Mouse (Mus musculus): ENCODE data around the gene Aifm3.
"Not testable (repeated sequence)": the region's sequence is repeated elsewhere in the genome, so short reads cannot be mapped to it uniquely, and the experiment has no call there.

Aifm3 gene

DNA sequence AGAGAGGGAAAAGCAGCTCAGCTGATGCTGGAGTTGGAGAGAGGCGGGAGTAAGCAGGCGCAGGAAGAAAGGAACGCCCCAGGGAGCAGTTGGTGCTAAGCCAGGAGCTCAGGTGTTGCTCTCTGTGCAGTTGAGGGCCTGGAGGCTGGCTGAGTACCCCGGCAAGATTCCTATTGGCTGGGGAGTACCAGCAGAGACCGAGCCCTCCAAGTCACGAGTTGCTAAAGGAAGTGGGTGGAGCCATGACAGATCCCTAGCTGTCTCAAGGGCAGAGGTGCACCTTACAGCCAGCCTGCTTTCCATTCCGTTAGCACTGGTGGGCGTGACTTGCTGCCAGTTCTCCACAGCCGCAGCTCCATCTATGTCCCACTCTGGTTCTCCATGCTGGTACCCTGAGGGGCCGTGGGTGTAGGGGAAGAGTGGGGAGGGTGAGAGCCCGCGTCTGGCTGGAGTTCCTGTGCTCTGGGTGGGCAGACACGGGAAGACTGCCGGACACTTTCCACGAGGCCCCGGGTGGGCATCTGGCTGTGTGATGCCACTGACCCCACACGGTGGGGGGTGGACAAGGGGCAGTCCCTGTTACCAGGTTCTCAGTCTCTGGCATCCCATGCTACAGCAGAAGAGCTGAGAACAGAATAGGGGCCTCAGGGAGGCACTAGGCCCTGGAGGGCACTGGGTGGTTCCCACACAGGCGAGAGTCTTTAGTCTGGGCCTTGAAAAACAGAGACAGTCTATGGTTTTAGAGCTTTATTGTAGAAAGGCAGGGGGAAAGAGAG lies 64.7 kb downstream of the Aifm3 start:
- no peak for DNase-seq (ENCODE audit: low read depth)

DNA sequence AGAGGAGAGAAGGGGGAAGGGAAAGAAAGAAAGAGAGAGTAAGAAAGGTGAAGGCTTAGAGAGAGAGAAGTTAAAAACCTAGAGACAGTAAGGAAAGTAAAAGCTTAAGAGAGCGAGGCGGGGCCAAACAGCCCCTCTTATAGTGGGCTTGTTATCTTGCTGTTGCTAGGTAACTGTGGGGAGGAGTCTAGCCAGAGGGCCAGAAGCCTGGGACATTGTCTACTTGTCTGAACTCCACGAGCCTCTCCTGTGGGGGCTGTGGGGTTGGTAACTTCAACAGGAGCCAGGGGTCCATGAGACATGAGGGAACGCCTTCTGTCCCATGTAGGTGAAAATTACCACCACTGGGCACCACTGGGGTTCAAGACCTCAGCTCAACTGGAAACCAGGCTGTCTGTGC lies 65.3 kb downstream of the Aifm3 start:
- DNase-seq (ENCODE audit: low read depth), result not testable (repeated sequence)

DNA sequence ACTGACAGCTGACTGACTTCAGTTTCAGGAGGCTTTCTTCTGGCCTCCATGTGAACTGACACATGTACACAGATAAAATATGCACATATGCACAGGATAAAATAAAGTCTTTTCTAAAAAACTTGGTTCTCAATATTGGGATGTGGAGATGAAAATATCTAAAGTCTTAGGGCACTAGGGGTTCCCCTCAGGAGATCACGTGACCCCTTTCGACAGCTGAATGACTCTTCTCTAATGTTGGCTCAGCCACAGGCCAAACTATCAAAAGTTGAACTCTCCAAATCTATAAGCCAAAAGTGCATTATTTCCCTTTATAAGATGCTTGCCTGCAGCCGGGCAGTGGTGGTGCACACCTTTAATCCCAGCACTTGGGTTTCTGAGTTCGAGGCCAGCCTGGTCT lies 66.8 kb downstream of the Aifm3 start:
- no peak for DNase-seq (ENCODE audit: low read depth)

DNA sequence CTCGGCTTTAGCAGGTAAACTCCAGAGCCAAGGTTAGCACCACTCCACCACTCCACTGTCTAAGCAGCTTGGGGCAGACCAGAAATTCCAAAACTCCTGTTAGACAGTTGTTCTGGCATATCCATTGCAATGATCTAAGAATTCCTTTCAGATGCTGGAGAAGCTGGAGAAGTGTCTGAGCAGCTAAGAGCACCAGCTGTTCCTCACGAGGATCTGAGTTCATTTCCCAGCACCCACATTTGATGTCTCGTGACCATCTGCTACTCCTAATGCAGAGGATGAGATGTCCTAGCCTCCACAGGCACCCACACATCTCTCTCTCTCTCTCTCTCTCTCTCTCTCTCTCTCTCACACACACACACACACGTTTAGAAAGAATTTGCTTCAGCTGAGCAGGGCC lies 67.5 kb downstream of the Aifm3 start:
- no peak for DNase-seq (ENCODE audit: low read depth)
